In genomic region chr2:72979659-72980071, GRCm38 (mm10) we compare ENCODE assay signal across 8 mouse cellular contexts. TPM values are rescaled to one million over a fixed set of nuclear protein-coding genes. Genes with fewer than 3 reads are reported as not detected.
DNase-seq lines count a peak whose midpoint lies in the region; ATAC-seq lines count a peak whose summit lies in the region.

No protein-coding gene starts in this region.

- H3K4me2 ChIP-seq in embryonic facial prominence, embryonic 14.5 days (ENCODE audit: low read depth, low read length) = peak overlapping the region; percentile 37; the same call in 1 of the 2 replicates
- H3K4me2 ChIP-seq in stomach, embryonic 16.5 days (ENCODE audit: low read depth, low read length) = peak overlapping the region; percentile 29; the same call in 1 of the 2 replicates

- peaks cover 12% of the 10 kb centered on the region; the same call in 1 of the 2 replicates for H3K36me3 ChIP-seq in embryonic facial prominence, embryonic 14.5 days (ENCODE audit: control insufficient read depth, insufficient read depth, low read length)
- no peaks in the 10 kb centered on the region for H3K36me3 ChIP-seq in stomach, embryonic 16.5 days (ENCODE audit: control insufficient read depth, insufficient read depth, low read length)

- DNase-seq in 3T3-L1 (ENCODE audit: low read depth, low spot score) = peak; percentile 88
- DNase-seq in adrenal gland, postnatal 36 days = peak; percentile 93 to 95
- peak; percentile 95 for DNase-seq in embryonic facial prominence, embryonic 14.5 days (ENCODE audit: low spot score)
- DNase-seq in heart, adult 8-10 months (ENCODE audit: low spot score) = peak; percentile 72
- DNase-seq in kidney, adult 9 months = peak; percentile 80
- DNase-seq in liver = peak; percentile 93

- H3K27ac ChIP-seq in embryonic facial prominence, embryonic 14.5 days (replicated peaks; ENCODE audit: low read depth, low read length) = peak overlapping the region; percentile 100
- H3K27ac ChIP-seq in stomach, embryonic 16.5 days (ENCODE audit: low read length) = peak overlapping the region; percentile 100

- peak overlapping the region; percentile 99 for H3K4me3 ChIP-seq in embryonic facial prominence, embryonic 14.5 days (ENCODE audit: low read depth, low read length)
- peak overlapping the region; percentile 98 for H3K4me3 ChIP-seq in stomach, embryonic 16.5 days (replicated peaks; ENCODE audit: low read length)

- 3% methylated on average over 17 of the region's 54 CpGs for WGBS in embryonic facial prominence, embryonic 14.5 days
- WGBS in stomach, embryonic 16.5 days = 0% methylated on average over 20 of the region's 54 CpGs

- peak; percentile 67 for ATAC-seq in embryonic facial prominence, embryonic 14.5 days (ENCODE audit: low read depth)
- peak; percentile 54 for ATAC-seq in monocyte, adult 5-6 weeks (replicated peaks; ENCODE audit: insufficient number of reproducible peaks, low FRiP score, low TSS enrichment, poor library complexity, severe bottlenecking)
- peak; percentile 80 for ATAC-seq in stomach, embryonic 16.5 days (ENCODE audit: insufficient read depth, low FRiP score)

- H3K9me3 ChIP-seq in embryonic facial prominence, embryonic 14.5 days (ENCODE audit: control insufficient read depth, low read length) = no peaks in the 10 kb centered on the region
- H3K9me3 ChIP-seq in stomach, embryonic 16.5 days (replicated peaks; ENCODE audit: control insufficient read depth, low read length) = no peaks in the 10 kb centered on the region

- no peaks in the 10 kb centered on the region for H3K27me3 ChIP-seq in embryonic facial prominence, embryonic 14.5 days (replicated peaks; ENCODE audit: control insufficient read depth, insufficient read depth, low read length)
- no peaks in the 10 kb centered on the region for H3K27me3 ChIP-seq in stomach, embryonic 16.5 days (ENCODE audit: control insufficient read depth, insufficient read depth, low read length)

- peaks cover 19% of the 10 kb centered on the region for H3K4me1 ChIP-seq in embryonic facial prominence, embryonic 14.5 days (ENCODE audit: control insufficient read depth, insufficient read depth, low read length)
- peaks cover 15% of the 10 kb centered on the region for H3K4me1 ChIP-seq in stomach, embryonic 16.5 days (ENCODE audit: control insufficient read depth, insufficient read depth, low read length)

- peak overlapping the region; percentile 100 for H3K9ac ChIP-seq in embryonic facial prominence, embryonic 14.5 days (ENCODE audit: low read depth, low read length)
- H3K9ac ChIP-seq in stomach, embryonic 16.5 days (ENCODE audit: low read length) = peak overlapping the region; percentile 100

RNA-seq across cellular contexts. Expression of gene Sp3, which starts 0.6 kb away (rescaled TPM):
- total RNA-seq in adrenal gland, postnatal 36 days (2021) = 10 to 100 TPM; 54.0 to 62.2 TPM
- polyA plus RNA-seq in embryonic facial prominence, embryonic 14.5 days (2014; fragmentation: Nextera tagmentation; extraction: Ambion mirVana) = 68.8 and 69.2 TPM in 2 replicates
- total RNA-seq in heart, adult 8-10 months (2022) = 10 to 100 TPM; 31.0 to 34.0 (median 32.0) TPM
- 204 to 233 TPM (median 229 TPM) in 3 replicates for total RNA-seq in monocyte, adult 5-6 weeks (2017)
- 48.6 and 50.8 TPM in 2 replicates for polyA plus RNA-seq in stomach, embryonic 16.5 days (2015; fragmentation: Nextera tagmentation; extraction: Ambion mirVana)

RNA-seq across cellular contexts. Expression of gene Gm11084, which starts 6.9 kb away (rescaled TPM):
- not detected for total RNA-seq in adrenal gland, postnatal 36 days (2021)
- not detected in 2 replicates for polyA plus RNA-seq in embryonic facial prominence, embryonic 14.5 days (2014; fragmentation: Nextera tagmentation; extraction: Ambion mirVana)
- not detected for total RNA-seq in heart, adult 8-10 months (2022)
- total RNA-seq in monocyte, adult 5-6 weeks (2017) = not detected in 3 replicates
- not detected in 2 replicates for polyA plus RNA-seq in stomach, embryonic 16.5 days (2015; fragmentation: Nextera tagmentation; extraction: Ambion mirVana)

Comparison
In these comparisons a context has a peak if more than half of its experiments do, and no peak if none do; other contexts are left out.
1. Peak in every context shown above with its lines: DNase-seq, ATAC-seq, H3K4me3 ChIP-seq and H3K27ac ChIP-seq.